Mouse (Mus musculus) layer of hippocampus, adult 8-10 months (tissue): ENCODE data around the gene Uggt2. TPM values are rescaled to one million over a fixed set of nuclear protein-coding genes. Genes with fewer than 3 reads are reported as not detected.

ENCODE experiments used
- DNase-seq, 2 experiments: peaks; one replicate each; pipeline ENCODE4 v3.0.0; 2022; ENCODE audit warnings: low spot score in 2 of 2
- total RNA-seq, 4 experiments: library from RNA; stranded (reverse); gene quantifications; 2 replicates each; pipeline ENCODE4 v1.2.4; 2022

The Uggt2 gene
- 10 to 100 TPM; 28.3 to 45.0 (median 30.1) TPM for total RNA-seq

GRCm38 (mm10) chr14:119098851-119099569, at the start of gene Uggt2:
TSS of gene Uggt2 (minus strand) at chr14:119099430.
- DNase-seq = peak; percentile 73 to 82

- DNase-seq = no peak
These were observed 40.2 kb upstream of the Uggt2 start for GRCm38 (mm10) chr14:119139381-119139950.

- DNase-seq = no peak
These were observed 39.5 kb upstream of the Uggt2 start for GRCm38 (mm10) chr14:119138786-119139100.

- DNase-seq = peak in 1 of 2 experiments; percentile 28
These were observed 38.9 kb upstream of the Uggt2 start, which contains the start of gene Hs6st3 for GRCm38 (mm10) chr14:119137906-119138785. TSS of gene Hs6st3 (plus strand) at chr14:119138341.

GRCm38 (mm10) chr14:119137512-119137905, 38.3 kb upstream of the Uggt2 start:
- peak; percentile 84 to 87 for DNase-seq

GRCm38 (mm10) chr14:119127330-119127729, 28.1 kb upstream of the Uggt2 start:
- no peak for DNase-seq

GRCm38 (mm10) chr14:119125840-119126239, 26.6 kb upstream of the Uggt2 start:
- no peak for DNase-seq

GRCm38 (mm10) chr14:119124061-119124460, 24.8 kb upstream of the Uggt2 start:
- DNase-seq = no peak

GRCm38 (mm10) chr14:119123582-119123981, 24.4 kb upstream of the Uggt2 start:
- DNase-seq = no peak

- DNase-seq = no peak
These were observed 13.3 kb upstream of the Uggt2 start for GRCm38 (mm10) chr14:119112558-119112957.

GRCm38 (mm10) chr14:119109776-119110218, 10.6 kb upstream of the Uggt2 start:
- no peak for DNase-seq

- DNase-seq = no peak
These were observed 9.6 kb upstream of the Uggt2 start for GRCm38 (mm10) chr14:119108776-119109301.

GRCm38 (mm10) chr14:119107591-119107990, 8.4 kb upstream of the Uggt2 start:
- no peak for DNase-seq

GRCm38 (mm10) chr14:119099570-119099891, 301 bp upstream of the Uggt2 start:
- no peak for DNase-seq

GRCm38 (mm10) chr14:119061811-119062210, 37.4 kb downstream of the Uggt2 start:
- DNase-seq = no peak

GRCm38 (mm10) chr14:119060682-119061081, 38.5 kb downstream of the Uggt2 start:
- peak in 1 of 2 experiments; percentile 32 for DNase-seq

GRCm38 (mm10) chr14:119057014-119057413, 42.2 kb downstream of the Uggt2 start:
- no peak for DNase-seq

GRCm38 (mm10) chr14:119052969-119053368, 46.3 kb downstream of the Uggt2 start:
- DNase-seq = no peak

GRCm38 (mm10) chr14:119052361-119052760, 46.9 kb downstream of the Uggt2 start:
- DNase-seq = no peak

GRCm38 (mm10) chr14:119043765-119044164, 55.5 kb downstream of the Uggt2 start:
- no peak for DNase-seq

- DNase-seq = peak in 1 of 2 experiments; percentile 37
These were observed 59.0 kb downstream of the Uggt2 start for GRCm38 (mm10) chr14:119040253-119040652.

GRCm38 (mm10) chr14:119037755-119038154, 61.5 kb downstream of the Uggt2 start:
- no peak for DNase-seq
